Mouse (Mus musculus) heart, embryonic 10.5 days (tissue): ENCODE measurements around the gene Yaf2. TPM values are rescaled to one million over a fixed set of nuclear protein-coding genes. Genes with fewer than 3 reads are reported as not detected.

Experiments
- DNase-seq: peaks from one replicate; pipeline ENCODE4 v3.0.0-alpha.2; 2017; ENCODE audit warnings: low spot score
- H3K27ac ChIP-seq: fragments of 300-500 bp; sonication (generic); 2 replicates; pipeline ENCODE4 v1.5.1; 2016; ENCODE audit warnings: mild to moderate bottlenecking
- H3K27me3 ChIP-seq: fragments of 300-500 bp; sonication (generic); 2 replicates; pipeline ENCODE4 v1.6.1; 2016; ENCODE audit warnings: mild to moderate bottlenecking; ENCODE audit not compliant: poor library complexity, insufficient read depth, severe bottlenecking
- H3K36me3 ChIP-seq: fragments of 300-500 bp; sonication (generic); 2 replicates; pipeline ENCODE4 v1.6.1; 2016; ENCODE audit warnings: mild to moderate bottlenecking, moderate library complexity
- H3K4me1 ChIP-seq: fragments of 300-500 bp; sonication (generic); 2 replicates; pipeline ENCODE4 v1.6.1; 2016; ENCODE audit warnings: mild to moderate bottlenecking
- H3K4me3 ChIP-seq: fragments of 300-500 bp; sonication (generic); 2 replicates; pipeline ENCODE4 v1.5.1; 2016; ENCODE audit warnings: mild to moderate bottlenecking, moderate library complexity
- H3K9me3 ChIP-seq: fragments of 300-500 bp; sonication (generic); 2 replicates; pipeline ENCODE4 v1.6.1; 2016; ENCODE audit warnings: mild to moderate bottlenecking, moderate library complexity
- WGBS: fragments of 180-500 bp; shearing (Covaris S2); methylation state at CpG from one replicate; pipeline ENCODE4 v1.1.7; 2016; 5-methylcytosine and 5-hydroxymethylcytosine counted together
- polyA plus RNA-seq: library from polyadenylated mRNA; unstranded; fragments of >200 nt; fragmentation: Nextera tagmentation; extraction: Ambion mirVana; gene quantifications from 2 replicates; pipeline ENCODE4 v1.2.1, GENCODE M21; 2016

The Yaf2 gene
- polyA plus RNA-seq, 1 experiment from 2014 or later = 127 TPM

DNA sequence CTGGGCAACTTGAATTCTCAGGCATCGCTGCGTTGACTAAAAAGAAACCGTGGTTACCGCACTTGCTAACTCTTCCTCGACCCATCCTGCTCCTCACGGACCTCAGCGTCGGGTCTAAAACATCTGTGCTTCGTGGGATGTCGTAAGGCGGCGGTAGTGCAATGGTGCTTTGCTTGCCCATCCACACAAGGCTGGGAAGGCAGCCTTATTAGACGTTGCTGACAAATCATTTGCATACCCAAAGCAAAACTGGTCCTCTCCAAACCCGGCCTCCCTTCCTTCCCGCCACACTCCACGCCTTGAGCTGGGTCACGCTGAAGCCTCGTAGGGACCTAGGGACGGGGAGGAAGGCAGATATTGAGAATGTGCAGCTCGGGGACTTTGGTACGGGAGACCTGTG, 61.1 kb downstream of the Yaf2 start:
- under 1% methylated on average over 21 of the region's 21 CpGs for WGBS
- DNase-seq = peak; percentile 82
- H3K36me3 ChIP-seq = peaks cover 6% of the 10 kb centered on the region; the same call in 1 of the 2 replicates
- H3K27me3 ChIP-seq = no peaks in the 10 kb centered on the region
- H3K9me3 ChIP-seq = no peaks in the 10 kb centered on the region
- peak overlapping the region; percentile 93 for H3K27ac ChIP-seq
- H3K4me1 ChIP-seq = peaks cover 28% of the 10 kb centered on the region
- peak overlapping the region; percentile 86 for H3K4me3 ChIP-seq

DNA sequence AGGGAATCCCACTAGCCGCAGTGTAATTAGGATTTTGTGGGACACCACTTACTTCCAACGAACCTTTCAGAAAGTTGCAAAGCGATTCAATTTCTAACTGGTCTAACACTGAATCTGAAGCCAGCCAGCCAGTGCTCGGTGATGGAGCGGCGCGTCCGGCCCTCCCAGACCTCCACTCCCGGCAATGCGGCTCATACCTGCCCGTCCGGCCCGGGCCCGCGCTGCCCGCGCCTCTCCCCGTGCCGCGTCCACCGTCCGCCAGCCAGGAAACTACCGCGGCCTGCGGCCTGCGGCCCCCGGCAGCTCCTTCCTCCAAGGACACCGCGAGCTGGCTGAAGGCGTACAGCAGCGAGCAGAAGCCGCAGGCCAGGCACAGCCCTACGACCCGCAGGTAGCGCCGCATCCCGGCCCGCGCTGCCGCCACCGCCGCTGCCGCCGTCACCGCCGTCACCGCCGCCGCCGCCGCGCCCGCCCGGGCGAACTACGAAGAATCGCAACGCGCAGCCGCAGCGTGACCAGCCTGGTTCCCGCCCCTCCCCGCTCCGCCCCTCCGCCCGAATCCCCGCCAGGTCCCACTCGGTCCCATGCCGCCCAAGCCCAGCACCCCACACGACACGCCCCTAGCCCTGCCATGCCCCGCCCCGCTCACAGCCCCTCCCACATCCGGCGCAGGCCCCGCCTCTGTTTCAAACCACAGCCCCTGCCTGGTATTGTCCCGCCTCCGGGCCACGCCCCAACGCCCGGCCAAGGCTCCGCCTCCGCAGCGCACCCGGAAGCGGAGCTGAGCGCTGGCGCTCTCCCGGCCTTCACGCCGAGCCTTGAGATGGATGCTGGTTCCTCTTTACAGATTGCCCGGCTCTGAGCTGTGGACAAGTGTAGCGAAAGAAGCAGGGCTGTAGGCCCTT, 61.8 kb downstream of the Yaf2 start, which contains the start of gene Gxylt1:
Gxylt1 (minus strand) TSS at position 501 of the 905 bp plus-strand sequence.
- Histone ChIP-seq H3K27ac (peak within 1 kb of the TSS; percentile 93), H3K36me3 (peaks cover 10% of the 10 kb centered on the region; the same call in 1 of the 2 replicates), H3K9me3 (no peaks in the 10 kb centered on the region), H3K4me3 (peak within 1 kb of the TSS; percentile 86), H3K4me1 (peaks cover 31% of the 10 kb centered on the region), H3K27me3 (no peaks in the 10 kb centered on the region)
- peak; percentile 100 for DNase-seq
- WGBS = under 1% methylated on average over 90 of the region's 93 CpGs

DNA sequence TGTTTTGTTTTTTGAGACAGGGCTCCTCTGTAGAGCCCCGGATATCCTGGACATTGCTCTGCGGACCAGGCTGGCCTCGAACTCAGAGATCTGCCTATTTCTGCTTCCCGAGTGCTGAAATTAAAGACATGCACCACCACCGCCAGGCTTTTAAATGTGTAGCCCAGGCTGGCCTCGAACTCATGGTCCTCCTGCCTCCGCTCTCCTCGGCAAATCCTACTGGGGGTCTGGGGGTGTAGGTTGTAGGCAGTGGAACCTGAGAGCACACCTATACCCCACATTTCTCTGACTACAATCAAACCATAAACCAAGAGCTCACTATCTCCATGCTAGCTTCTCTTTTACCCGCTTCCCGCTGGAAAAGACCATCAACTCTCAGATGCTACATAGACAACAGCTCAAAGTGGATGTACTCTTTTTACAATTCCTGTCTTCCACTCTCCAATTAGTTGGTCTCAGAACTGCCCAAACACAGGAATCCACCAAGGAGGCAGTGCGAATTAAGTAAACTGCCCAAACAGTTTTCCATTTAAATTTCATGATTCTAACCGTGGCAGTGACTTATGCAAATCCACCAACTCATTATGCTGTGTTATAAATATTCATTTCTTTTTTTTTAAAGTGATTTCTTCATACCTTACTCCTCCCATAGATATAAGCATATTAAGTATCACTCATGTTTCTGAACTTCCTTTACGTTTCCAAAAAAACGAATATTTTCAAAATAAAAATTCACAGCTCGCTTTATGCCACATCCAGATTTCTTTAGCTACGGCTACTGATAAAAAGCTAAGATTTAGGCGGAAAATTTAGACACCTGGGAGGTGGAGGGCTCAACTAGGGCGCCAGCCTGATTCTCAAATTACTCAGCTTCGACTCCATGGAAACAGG, 62.7 kb downstream of the Yaf2 start:
- 44% methylated on average over 19 of the region's 19 CpGs for WGBS
- H3K9me3 ChIP-seq = no peaks in the 10 kb centered on the region
- H3K36me3 ChIP-seq = 0 out of 2 replicates have a peak, but pooled peaks cover 4% of the 10 kb centered on the region
- peaks cover 31% of the 10 kb centered on the region for H3K4me1 ChIP-seq
- peak overlapping the region; percentile 93 for H3K27ac ChIP-seq
- no peak for DNase-seq
- H3K27me3 ChIP-seq = no peaks in the 10 kb centered on the region
- H3K4me3 ChIP-seq = peak overlapping the region; percentile 86

DNA sequence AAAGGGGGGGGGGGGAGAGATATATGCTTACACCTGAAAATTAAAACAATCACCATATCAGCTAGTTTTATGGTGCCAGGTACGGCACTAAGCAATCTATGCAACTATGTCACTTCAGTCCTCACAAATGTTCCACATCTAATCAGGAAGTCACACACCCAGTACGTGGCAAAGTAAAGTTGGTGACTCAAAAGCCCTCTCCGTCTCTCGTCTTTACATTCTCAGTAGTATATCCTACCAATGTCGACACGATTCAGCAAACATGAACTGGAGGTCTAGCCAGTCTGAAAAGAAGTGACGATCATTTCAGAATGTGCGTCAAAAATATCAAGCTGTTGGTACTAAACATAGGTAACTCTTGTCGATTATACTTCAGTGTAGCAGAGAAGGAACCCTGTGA, 63.8 kb downstream of the Yaf2 start:
- Histone ChIP-seq H3K4me3 (no peak overlapping the region), H3K9me3 (no peaks in the 10 kb centered on the region), H3K27ac (no peak overlapping the region), H3K27me3 (no peaks in the 10 kb centered on the region), H3K4me1 (peaks cover 31% of the 10 kb centered on the region), H3K36me3 (0 out of 2 replicates have a peak, but pooled peaks cover 4% of the 10 kb centered on the region)
- WGBS = 69% methylated on average over 9 of the region's 9 CpGs
- no peak for DNase-seq

DNA sequence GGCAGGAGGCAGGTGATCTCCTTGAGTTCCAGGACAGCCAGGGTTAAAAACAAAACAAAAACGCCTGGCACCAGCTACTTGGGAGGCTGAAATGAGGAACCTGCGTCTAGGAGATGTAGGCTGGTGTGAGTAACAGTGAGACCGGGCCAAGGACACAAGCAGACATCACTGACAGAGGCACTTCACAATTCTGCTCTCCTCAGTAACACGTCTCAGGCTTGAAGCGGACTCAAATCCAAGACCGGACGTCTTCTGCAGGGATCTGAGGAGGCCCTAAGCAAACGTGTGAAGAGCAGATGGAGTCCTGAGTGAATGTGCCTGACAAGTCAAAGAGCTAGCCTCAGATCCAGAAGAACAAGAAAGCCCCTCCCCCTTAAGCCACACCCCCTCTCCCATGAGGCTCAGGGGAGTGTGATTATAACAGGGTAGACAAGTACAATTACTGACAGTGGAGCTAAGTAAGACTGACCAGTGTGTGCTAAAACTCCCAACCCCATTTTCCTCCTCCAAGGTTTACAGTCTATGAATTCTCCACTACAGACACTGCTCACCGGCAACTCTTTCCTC, 66.4 kb downstream of the Yaf2 start:
- H3K4me1 ChIP-seq = peaks cover 28% of the 10 kb centered on the region
- H3K27ac ChIP-seq = no peak overlapping the region
- H3K9me3 ChIP-seq = no peaks in the 10 kb centered on the region
- no peak for DNase-seq
- 80% methylated on average over 9 of the region's 9 CpGs for WGBS
- 0 out of 2 replicates have a peak, but pooled peaks cover 4% of the 10 kb centered on the region for H3K36me3 ChIP-seq
- no peaks in the 10 kb centered on the region for H3K27me3 ChIP-seq
- H3K4me3 ChIP-seq = no peak overlapping the region

DNA sequence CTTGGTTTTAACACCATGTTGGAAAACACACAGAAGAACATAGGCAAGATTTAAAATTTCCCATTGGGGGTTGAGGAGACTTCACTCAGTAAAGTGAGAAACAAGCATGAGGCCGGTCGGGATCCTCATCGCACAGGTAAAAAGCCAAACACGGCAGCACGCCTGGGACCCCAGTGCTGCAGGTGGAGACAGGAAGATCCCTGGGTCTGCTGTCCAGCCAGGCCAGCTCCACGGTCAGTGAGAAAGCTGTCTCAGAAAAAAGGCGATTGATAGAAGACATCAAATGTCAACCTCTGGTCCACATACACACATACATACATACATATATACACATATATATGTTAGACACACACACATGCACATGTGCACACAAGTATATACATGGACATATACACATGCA, 67.2 kb downstream of the Yaf2 start:
- 0 out of 2 replicates have a peak, but pooled peaks cover 4% of the 10 kb centered on the region for H3K36me3 ChIP-seq
- no peak for DNase-seq
- H3K4me1 ChIP-seq = peaks cover 31% of the 10 kb centered on the region
- H3K27me3 ChIP-seq = no peaks in the 10 kb centered on the region
- no peak overlapping the region for H3K4me3 ChIP-seq
- no peaks in the 10 kb centered on the region for H3K9me3 ChIP-seq
- WGBS = 94% methylated on average over 7 of the region's 7 CpGs
- no peak overlapping the region for H3K27ac ChIP-seq

DNA sequence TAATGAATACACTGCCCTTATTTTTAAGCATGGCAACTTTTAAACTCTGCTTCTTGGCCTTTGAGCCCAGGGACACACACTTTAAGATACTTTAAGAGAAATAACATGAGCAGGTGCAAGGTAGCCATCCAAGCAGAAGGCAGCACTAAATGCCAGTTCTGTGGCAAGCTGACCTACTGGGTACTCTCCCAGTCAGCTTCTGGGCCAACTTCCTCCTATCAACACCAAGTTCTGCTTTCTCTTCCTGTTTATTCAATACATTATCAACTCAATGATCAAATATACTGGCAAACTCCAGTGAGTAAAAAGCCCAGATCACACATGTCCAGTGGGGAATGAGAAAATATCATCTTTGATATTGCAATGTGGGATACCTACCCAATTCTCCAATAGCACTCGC, 68.7 kb downstream of the Yaf2 start:
- WGBS = 92% methylated on average over 1 of the region's 1 CpGs
- Histone ChIP-seq H3K27me3 (no peaks in the 10 kb centered on the region), H3K4me3 (no peak overlapping the region), H3K4me1 (peaks cover 19% of the 10 kb centered on the region), H3K27ac (no peak overlapping the region), H3K36me3 (0 out of 2 replicates have a peak, but pooled peaks cover 4% of the 10 kb centered on the region), H3K9me3 (no peaks in the 10 kb centered on the region)
- DNase-seq = no peak

DNA sequence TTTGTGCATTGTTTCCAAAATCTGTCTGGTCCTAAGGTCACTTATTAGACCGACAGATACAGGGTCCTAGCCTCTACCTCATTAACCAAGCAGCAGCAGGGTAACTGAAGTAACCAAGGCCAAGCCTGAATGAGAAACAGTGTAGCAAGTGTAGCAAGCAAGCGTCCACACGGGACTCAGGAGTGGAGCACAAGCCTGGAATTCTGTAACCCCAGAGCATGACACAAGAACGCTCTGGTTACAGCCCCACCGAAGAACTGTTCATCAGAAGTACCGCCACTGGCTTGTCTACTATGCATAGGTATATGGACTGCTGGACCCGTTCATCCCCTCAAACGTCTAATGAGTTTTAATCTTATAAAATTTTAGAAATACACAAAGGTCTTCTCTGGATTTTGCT, 69.3 kb downstream of the Yaf2 start:
- no peak for DNase-seq
- Histone ChIP-seq H3K27ac (no peak overlapping the region), H3K9me3 (no peaks in the 10 kb centered on the region), H3K36me3 (0 out of 2 replicates have a peak, but pooled peaks cover 4% of the 10 kb centered on the region), H3K27me3 (no peaks in the 10 kb centered on the region), H3K4me3 (no peak overlapping the region), H3K4me1 (peaks cover 15% of the 10 kb centered on the region)
- 87% methylated on average over 8 of the region's 8 CpGs for WGBS

DNA sequence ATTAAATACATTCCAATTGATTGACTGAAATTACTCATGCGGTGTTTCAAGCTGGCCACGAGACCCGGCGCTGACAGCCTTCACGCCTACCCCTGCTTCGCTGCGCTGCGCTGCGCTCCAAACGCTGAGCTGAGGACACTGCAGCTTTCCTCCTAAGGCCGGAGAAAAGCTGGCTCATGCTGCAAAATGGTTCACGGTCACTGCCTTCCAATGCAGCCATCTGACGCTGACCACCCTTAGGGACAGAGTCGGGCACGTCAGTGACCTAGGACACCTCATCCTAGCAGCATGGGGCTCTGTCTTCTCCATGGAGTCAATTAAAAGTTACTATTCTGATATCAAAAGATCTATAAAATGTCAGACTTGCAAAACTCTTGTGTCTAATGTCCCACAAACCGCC, 70.4 kb downstream of the Yaf2 start:
- H3K27me3 ChIP-seq = no peaks in the 10 kb centered on the region
- H3K27ac ChIP-seq = no peak overlapping the region
- H3K4me3 ChIP-seq = no peak overlapping the region
- peaks cover 6% of the 10 kb centered on the region for H3K36me3 ChIP-seq
- peaks cover 13% of the 10 kb centered on the region for H3K4me1 ChIP-seq
- no peak for DNase-seq
- 81% methylated on average over 16 of the region's 16 CpGs for WGBS
- no peaks in the 10 kb centered on the region for H3K9me3 ChIP-seq

DNA sequence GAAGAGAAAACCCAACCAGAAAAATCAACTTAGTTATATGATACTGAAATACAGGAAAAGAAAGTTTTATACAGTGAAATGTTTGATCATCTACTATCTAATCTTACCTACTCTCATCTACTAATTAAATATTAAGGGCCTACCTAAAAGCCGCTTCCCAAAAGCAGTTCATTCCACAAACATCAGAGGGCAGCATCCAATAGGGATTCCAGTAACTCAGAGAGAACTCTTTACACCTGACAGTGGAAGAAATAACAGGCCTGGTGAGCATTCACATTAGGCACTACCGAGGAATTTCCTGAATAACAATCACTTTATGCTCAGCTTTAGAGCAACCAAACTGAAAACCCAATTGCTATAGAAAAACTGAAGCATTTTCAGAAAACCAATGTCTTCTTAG, 71.0 kb downstream of the Yaf2 start:
- no peaks in the 10 kb centered on the region for H3K27me3 ChIP-seq
- WGBS = 61% methylated on average over 2 of the region's 2 CpGs
- H3K4me1 ChIP-seq = peaks cover 13% of the 10 kb centered on the region
- peaks cover 11% of the 10 kb centered on the region for H3K36me3 ChIP-seq
- no peaks in the 10 kb centered on the region for H3K9me3 ChIP-seq
- no peak overlapping the region for H3K4me3 ChIP-seq
- H3K27ac ChIP-seq = no peak overlapping the region
- no peak for DNase-seq

DNA sequence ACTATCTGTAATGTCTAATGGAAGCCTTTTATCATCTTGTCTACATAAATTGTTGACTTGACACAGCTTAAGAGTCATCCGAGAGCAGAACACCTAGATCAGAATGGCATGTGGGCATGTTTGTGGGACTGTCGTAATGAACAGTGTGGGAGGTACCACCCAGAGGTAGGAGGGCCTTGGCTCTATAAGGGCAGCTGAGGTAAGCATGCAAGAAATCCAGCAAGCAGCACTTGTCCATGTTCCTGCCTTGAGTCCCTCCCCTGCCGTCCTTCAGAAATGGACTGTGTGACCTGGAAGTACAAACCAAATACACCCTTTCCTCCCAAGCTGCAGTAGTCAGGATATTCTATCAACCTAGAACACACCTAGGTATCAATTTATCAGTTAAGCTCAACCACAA, 71.5 kb downstream of the Yaf2 start:
- no peaks in the 10 kb centered on the region for H3K9me3 ChIP-seq
- H3K4me3 ChIP-seq = no peak overlapping the region
- DNase-seq = no peak
- H3K27me3 ChIP-seq = no peaks in the 10 kb centered on the region
- no peak overlapping the region for H3K27ac ChIP-seq
- WGBS = 73% methylated on average over 3 of the region's 3 CpGs
- H3K36me3 ChIP-seq = peaks cover 9% of the 10 kb centered on the region
- peaks cover 9% of the 10 kb centered on the region for H3K4me1 ChIP-seq

DNA sequence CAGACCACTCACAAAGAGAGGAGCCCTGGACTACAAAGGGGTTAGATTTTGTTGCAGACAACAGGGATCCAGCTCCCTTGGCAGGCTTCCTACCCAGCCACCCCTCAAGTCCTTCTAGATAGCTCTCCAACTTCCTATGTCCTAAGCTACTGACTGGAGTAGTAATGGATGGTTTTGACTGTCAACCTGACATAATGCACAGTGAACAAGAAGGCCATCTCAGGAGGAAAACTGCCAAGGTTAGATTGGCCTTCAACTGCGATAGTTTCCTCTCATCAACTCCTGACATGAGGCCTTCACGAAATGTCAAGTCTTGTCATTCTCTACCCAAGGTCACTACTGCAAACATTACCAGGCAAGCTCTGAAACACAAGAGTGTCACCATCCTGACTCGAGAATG, 72.5 kb downstream of the Yaf2 start:
- 82% methylated on average over 3 of the region's 3 CpGs for WGBS
- Histone ChIP-seq H3K9me3 (no peaks in the 10 kb centered on the region), H3K36me3 (peaks cover 7% of the 10 kb centered on the region), H3K27ac (no peak overlapping the region), H3K4me3 (no peak overlapping the region), H3K4me1 (peaks cover 9% of the 10 kb centered on the region), H3K27me3 (no peaks in the 10 kb centered on the region)
- no peak for DNase-seq
